Mouse (Mus musculus) sigmoid colon, adult 10 weeks (tissue): ENCODE measurements around the gene 4933415F23Rik. TPM values are rescaled to one million over a fixed set of nuclear protein-coding genes. Genes with fewer than 3 reads are reported as not detected.

ENCODE experiments used
- polyA plus RNA-seq: library from polyadenylated mRNA; stranded (reverse); fragments of 350-450 nt; fragmentation: Illumina TruSeq; extraction: RNeasy Lipid Tissue Mini Kit (QIAGEN cat#74804); gene quantifications from one replicate; pipeline ENCODE4 v1.2.3, GENCODE M21; 2014; ENCODE audit warnings: low read depth, low replicate concordance

4933415F23Rik gene
- polyA plus RNA-seq, result not detected

GRCm38 (mm10) chr1:23102021-23102420, at the start of gene 4933415F23Rik:
4933415F23Rik (minus strand) TSS chr1:23102253.

